Mouse (Mus musculus): ENCODE measurements at regions not wholly inside any gene's neighbourhood (a gene's known extent, or its start where the extent isn't known, plus 50 kb on each side); places are given as distances from the start of the nearest gene placed in this dataset.

- Histone ChIP-seq H3K27me3 (ENCODE audit: insufficient read depth, low read length) (no peaks in the 10 kb centered on the region), H3K9me3 (ENCODE audit: low read length) (no peaks in the 10 kb centered on the region), H3K9ac (replicated peaks; ENCODE audit: low read length, poor library complexity, severe bottlenecking) (no peak overlapping the region), H3K4me1 (ENCODE audit: insufficient read depth, low read length) (no peaks in the 10 kb centered on the region), H3K27ac (ENCODE audit: low read depth, low read length) (no peak overlapping the region), H3K36me3 (ENCODE audit: insufficient read depth, low read length) (no peaks in the 10 kb centered on the region), H3K4me2 (ENCODE audit: low read depth, low read length, poor library complexity, severe bottlenecking) (no peak overlapping the region), H3K4me3 (ENCODE audit: low read depth, low read length) (no peak overlapping the region)
- WGBS: 73% methylated on average over 3 of the region's 3 CpGs
- DNase-seq (ENCODE audit: low spot score) (peak; percentile 42), ATAC-seq (ENCODE audit: low FRiP score) (no peak)
- no peak for TF ChIP-seq CTCF (IDR thresholded peaks at IDR 0.05)
Measured at GRCm38 (mm10) chr16:58068654-58069271, 314.2 kb upstream of the Col8a1 start.

GRCm38 (mm10) chr16:58072441-58072840 is 317.9 kb upstream of the Col8a1 start:
- H3K36me3 ChIP-seq (ENCODE audit: insufficient read depth, low read length): no peaks in the 10 kb centered on the region
- no peak overlapping the region for H3K9ac ChIP-seq (replicated peaks; ENCODE audit: low read length, poor library complexity, severe bottlenecking)
- 83% methylated on average over 3 of the region's 3 CpGs for WGBS
- no peaks in the 10 kb centered on the region for H3K9me3 ChIP-seq (ENCODE audit: low read length)
- no peak for TF ChIP-seq CTCF (IDR thresholded peaks at IDR 0.05)
- ATAC-seq (ENCODE audit: low FRiP score) (no peak), DNase-seq (ENCODE audit: low spot score) (peak; percentile 3)
- no peak overlapping the region for H3K4me2 ChIP-seq (ENCODE audit: low read depth, low read length, poor library complexity, severe bottlenecking)
- H3K27me3 ChIP-seq (ENCODE audit: insufficient read depth, low read length): no peaks in the 10 kb centered on the region
- H3K4me3 ChIP-seq (ENCODE audit: low read depth, low read length): no peak overlapping the region
- H3K27ac ChIP-seq (ENCODE audit: low read depth, low read length): no peak overlapping the region
- no peaks in the 10 kb centered on the region for H3K4me1 ChIP-seq (ENCODE audit: insufficient read depth, low read length)

- no peak for TF ChIP-seq CTCF (IDR thresholded peaks at IDR 0.05)
Measured at GRCm38 (mm10) chr16:58100351-58100750, 307.9 kb upstream of the Dcbld2 start.

GRCm38 (mm10) chr16:58110452-58110851 is 297.8 kb upstream of the Dcbld2 start:
- WGBS: 85% methylated on average over 1 of the region's 1 CpGs
- Histone ChIP-seq H3K36me3 (ENCODE audit: insufficient read depth, low read length) (no peaks in the 10 kb centered on the region), H3K9ac (replicated peaks; ENCODE audit: low read length, poor library complexity, severe bottlenecking) (no peak overlapping the region), H3K27me3 (ENCODE audit: insufficient read depth, low read length) (no peaks in the 10 kb centered on the region), H3K27ac (ENCODE audit: low read depth, low read length) (no peak overlapping the region), H3K4me2 (ENCODE audit: low read depth, low read length, poor library complexity, severe bottlenecking) (no peak overlapping the region), H3K4me3 (ENCODE audit: low read depth, low read length) (no peak overlapping the region), H3K9me3 (ENCODE audit: low read length) (no peaks in the 10 kb centered on the region), H3K4me1 (ENCODE audit: insufficient read depth, low read length) (no peaks in the 10 kb centered on the region)
- ATAC-seq (ENCODE audit: low FRiP score): no peak
- TF ChIP-seq CTCF (IDR thresholded peaks at IDR 0.05): no peak
- DNase-seq (ENCODE audit: low spot score): no peak

More at GRCm38 (mm10) chr16:58100351-58100750, 307.9 kb upstream of the Dcbld2 start:
- 25% methylated on average over 4 of the region's 4 CpGs for WGBS
- Histone ChIP-seq H3K4me3 (ENCODE audit: low read depth, low read length) (no peak overlapping the region), H3K27me3 (ENCODE audit: insufficient read depth, low read length) (no peaks in the 10 kb centered on the region), H3K9ac (replicated peaks; ENCODE audit: low read length, poor library complexity, severe bottlenecking) (no peak overlapping the region), H3K9me3 (ENCODE audit: low read length) (no peaks in the 10 kb centered on the region), H3K27ac (ENCODE audit: low read depth, low read length) (no peak overlapping the region), H3K36me3 (ENCODE audit: insufficient read depth, low read length) (no peaks in the 10 kb centered on the region), H3K4me2 (ENCODE audit: low read depth, low read length, poor library complexity, severe bottlenecking) (no peak overlapping the region), H3K4me1 (ENCODE audit: insufficient read depth, low read length) (no peaks in the 10 kb centered on the region)
- DNase-seq (ENCODE audit: low spot score): no peak
- ATAC-seq (ENCODE audit: low FRiP score): no peak

GRCm38 (mm10) chr16:58126086-58126485 is 282.2 kb upstream of the Dcbld2 start:
- no peak for DNase-seq (ENCODE audit: low spot score)
- no peaks in the 10 kb centered on the region for H3K9me3 ChIP-seq (ENCODE audit: low read length)
- no peak overlapping the region for H3K9ac ChIP-seq (replicated peaks; ENCODE audit: low read length, poor library complexity, severe bottlenecking)
- no peak overlapping the region for H3K4me2 ChIP-seq (ENCODE audit: low read depth, low read length, poor library complexity, severe bottlenecking)
- no peak overlapping the region for H3K4me3 ChIP-seq (ENCODE audit: low read depth, low read length)
- H3K27ac ChIP-seq (ENCODE audit: low read depth, low read length): no peak overlapping the region
- H3K36me3 ChIP-seq (ENCODE audit: insufficient read depth, low read length): no peaks in the 10 kb centered on the region
- 68% methylated on average over 1 of the region's 1 CpGs for WGBS
- TF ChIP-seq CTCF (IDR thresholded peaks at IDR 0.05): no peak
- H3K4me1 ChIP-seq (ENCODE audit: insufficient read depth, low read length): no peaks in the 10 kb centered on the region
- no peak for ATAC-seq (ENCODE audit: low FRiP score)
- H3K27me3 ChIP-seq (ENCODE audit: insufficient read depth, low read length): no peaks in the 10 kb centered on the region

GRCm38 (mm10) chr16:58136144-58136905 is 271.9 kb upstream of the Dcbld2 start:
- DNase-seq (ENCODE audit: low spot score) (peak; percentile 94), ATAC-seq (ENCODE audit: low FRiP score) (peak; percentile 76; the same call in 1 of the 2 replicates)
- Histone ChIP-seq H3K9me3 (ENCODE audit: low read length) (no peaks in the 10 kb centered on the region), H3K36me3 (ENCODE audit: insufficient read depth, low read length) (no peaks in the 10 kb centered on the region), H3K27ac (ENCODE audit: low read depth, low read length) (no peak overlapping the region), H3K4me3 (ENCODE audit: low read depth, low read length) (peak overlapping the region; percentile 10; the same call in 1 of the 2 replicates), H3K4me2 (ENCODE audit: low read depth, low read length, poor library complexity, severe bottlenecking) (peak overlapping the region; percentile 23), H3K4me1 (ENCODE audit: insufficient read depth, low read length) (no peaks in the 10 kb centered on the region), H3K27me3 (ENCODE audit: insufficient read depth, low read length) (no peaks in the 10 kb centered on the region), H3K9ac (replicated peaks; ENCODE audit: low read length, poor library complexity, severe bottlenecking) (no peak overlapping the region)
- no peak for TF ChIP-seq CTCF (IDR thresholded peaks at IDR 0.05)
- 24% methylated on average over 12 of the region's 12 CpGs for WGBS
